In the genomic region with DNA sequence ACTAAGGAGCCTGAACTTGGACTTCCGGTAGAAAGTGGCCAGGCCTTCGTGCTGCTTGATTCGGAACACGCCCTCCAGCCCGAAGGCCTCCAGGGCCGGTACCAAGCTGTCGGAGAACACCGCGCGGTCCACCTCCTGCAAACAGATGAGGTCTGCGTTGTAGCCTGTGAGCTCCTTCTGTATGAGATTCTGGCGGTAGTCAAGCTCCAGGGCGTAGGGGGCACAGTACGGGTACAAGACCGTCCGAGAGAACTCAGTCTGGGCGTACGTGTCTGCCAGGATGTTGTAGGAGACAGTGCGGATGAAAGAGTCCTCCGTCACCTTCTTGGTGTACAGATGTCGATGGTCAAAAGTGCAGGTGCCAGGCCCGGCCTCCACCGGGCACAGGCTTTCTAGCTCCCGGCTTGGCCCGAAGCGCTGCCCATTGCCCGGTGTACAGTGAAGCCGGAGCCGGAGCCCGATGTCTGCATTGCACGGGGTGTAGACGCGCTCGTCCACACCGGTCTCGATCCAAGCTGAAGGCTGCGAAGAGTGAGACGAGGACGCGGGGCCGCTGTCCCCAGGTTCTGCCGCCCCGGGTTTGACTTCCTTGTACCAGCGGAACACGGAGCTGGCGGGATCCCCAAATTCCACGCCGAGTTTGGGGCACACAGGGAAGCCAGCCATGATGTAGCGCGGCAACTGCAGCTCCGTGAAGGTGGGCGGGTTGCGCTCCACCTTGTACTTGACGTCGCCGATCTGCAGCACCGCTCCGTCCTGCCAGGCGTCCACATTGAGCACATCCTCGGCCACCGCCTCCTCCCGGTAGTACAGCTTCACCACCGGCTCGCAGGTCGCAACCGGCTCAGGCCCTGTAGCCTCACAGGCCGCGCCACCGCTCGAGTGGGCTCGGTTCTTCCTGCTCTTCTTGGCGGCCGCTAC, we compare ENCODE assay signal across 8 mouse cellular contexts. TPM values are rescaled to one million over a fixed set of nuclear protein-coding genes. Genes with fewer than 3 reads are reported as not detected.
A peak's percentile ranks its signal among the peaks of the same experiment; 100 is the strongest.
DNase-seq lines count a peak whose midpoint lies in the region; ATAC-seq and TF ChIP-seq lines count a peak whose summit lies in the region.

No protein-coding gene starts in this region.

- no peaks in the 10 kb centered on the region for H3K27me3 ChIP-seq in heart, adult 2 months (ENCODE audit: control insufficient read depth, insufficient read depth, low read length)
- H3K27me3 ChIP-seq in limb, embryonic 15.5 days: no peaks in the 10 kb centered on the region
- H3K27me3 ChIP-seq in midbrain, embryonic 16.5 days (ENCODE audit: control insufficient read depth, insufficient read depth, low read depth, low read length): no peaks in the 10 kb centered on the region

- peak; percentile 16 to 29 for DNase-seq in heart, adult 2 months
- DNase-seq in heart, adult 8-10 months (ENCODE audit: low spot score): no peak
- peak; percentile 24 for DNase-seq in kidney, adult 9 months
- DNase-seq in spleen, postnatal 4 days (ENCODE audit: low spot score in 2 of 2): peak; percentile 52 to 82

- no peaks in the 10 kb centered on the region for H3K9me3 ChIP-seq in limb, embryonic 15.5 days
- H3K9me3 ChIP-seq in midbrain, embryonic 16.5 days (replicated peaks; ENCODE audit: control insufficient read depth, low read length, poor library complexity, severe bottlenecking): no peaks in the 10 kb centered on the region

- peak overlapping the region; percentile 58 for H3K4me3 ChIP-seq in heart, adult 2 months
- peak overlapping the region; percentile 73 for H3K4me3 ChIP-seq in limb, embryonic 15.5 days
- peak overlapping the region; percentile 92 for H3K4me3 ChIP-seq in midbrain, embryonic 16.5 days (ENCODE audit: low read depth, low read length)

- under 1% methylated on average over 73 of the region's 73 CpGs for WGBS in heart, adult 2 months
- WGBS in limb, embryonic 15.5 days: under 1% methylated on average over 73 of the region's 73 CpGs
- 1% methylated on average over 73 of the region's 73 CpGs for WGBS in midbrain, embryonic 16.5 days

- peaks cover 9% of the 10 kb centered on the region for H3K36me3 ChIP-seq in heart, adult 2 months (ENCODE audit: control insufficient read depth, insufficient read depth, low read length)
- H3K36me3 ChIP-seq in limb, embryonic 15.5 days: peaks cover 16% of the 10 kb centered on the region
- H3K36me3 ChIP-seq in midbrain, embryonic 16.5 days (ENCODE audit: control insufficient read depth, insufficient read depth, low read length): peaks cover 3% of the 10 kb centered on the region; the same call in 1 of the 2 replicates

- H3K4me2 ChIP-seq in limb, embryonic 15.5 days: peak overlapping the region; percentile 95
- peak overlapping the region; percentile 95 for H3K4me2 ChIP-seq in midbrain, embryonic 16.5 days (ENCODE audit: low read length)

- H3K27ac ChIP-seq in heart, adult 2 months: peak overlapping the region; percentile 99
- peak overlapping the region; percentile 92 for H3K27ac ChIP-seq in limb, embryonic 15.5 days
- H3K27ac ChIP-seq in midbrain, embryonic 16.5 days (ENCODE audit: low read length): peak overlapping the region; percentile 96

- TF ChIP-seq CTCF in heart, adult 2 months (IDR thresholded peaks at IDR 0.05): no peak

- TF ChIP-seq EP300 in heart, adult 2 months (IDR thresholded peaks at IDR 0.05; ENCODE audit: insufficient read depth, low read depth, low read length): no peak

- H3K4me1 ChIP-seq in heart, adult 2 months (ENCODE audit: control insufficient read depth, insufficient read depth, low read length): peaks cover 4% of the 10 kb centered on the region
- H3K4me1 ChIP-seq in limb, embryonic 15.5 days: peaks cover 21% of the 10 kb centered on the region
- peaks cover 26% of the 10 kb centered on the region for H3K4me1 ChIP-seq in midbrain, embryonic 16.5 days (ENCODE audit: control insufficient read depth, insufficient read depth, low read length)

- peaks cover 1% of the 10 kb centered on the region; the same call in 1 of the 2 replicates for H3K79me2 ChIP-seq in heart, adult 2 months (replicated peaks; ENCODE audit: control insufficient read depth, insufficient read depth, low read length)

- peak overlapping the region; percentile 86 for H3K9ac ChIP-seq in heart, adult 2 months (ENCODE audit: low read depth, low read length)
- peak overlapping the region; percentile 79 for H3K9ac ChIP-seq in limb, embryonic 15.5 days
- H3K9ac ChIP-seq in midbrain, embryonic 16.5 days (ENCODE audit: low read depth, low read length): peak overlapping the region; percentile 77

- ATAC-seq in common myeloid progenitor, adult 5-6 weeks (replicated peaks; ENCODE audit: low read depth, poor library complexity, severe bottlenecking): peak; percentile 27
- peak; percentile 41 for ATAC-seq in granulocyte monocyte progenitor cell, adult 5-6 weeks (replicated peaks; ENCODE audit: poor library complexity, severe bottlenecking)
- ATAC-seq in limb, embryonic 15.5 days (ENCODE audit: insufficient number of reproducible peaks, low FRiP score, low TSS enrichment, low read depth): 0 out of 2 replicates have a peak, but pooled peaks have one; percentile 43
- peak; percentile 63 for ATAC-seq in midbrain, embryonic 16.5 days

- intact Hi-C loops in heart, adult 2 months (cut with DNase I): loop anchor here (1.0 to 5.0 kb wide), 3 partner anchors 30 to 176 kb away; a partner anchor contains a TSS

- no peak for TF ChIP-seq POLR2A in heart, adult 2 months (IDR thresholded peaks at IDR 0.05; ENCODE audit: insufficient read depth, low read depth, low read length)

RNA-seq across cellular contexts. Expression of a gene that starts 1.1 kb away (rescaled TPM):
- total RNA-seq in heart, adult 2 months (2021): 1 to 10 TPM; 5.2 to 5.6 TPM
- polyA plus RNA-seq in heart, adult 2 months (2012; rRNA removed): 2.1 and 3.4 TPM in 2 replicates
- total RNA-seq in heart, adult 8-10 months (2022): 1 to 10 TPM; 5.0 to 6.5 (median 5.3) TPM
- total RNA-seq in common myeloid progenitor, adult 5-6 weeks (2017): 16.5 and 18.7 TPM in 2 replicates
- 10.3 and 12.2 TPM in 2 replicates for total RNA-seq in granulocyte monocyte progenitor cell, adult 5-6 weeks (2014; fragmentation: Nextera tagmentation)
- total RNA-seq in granulocyte monocyte progenitor cell, adult 5-6 weeks (2017): 12.4 and 14.5 TPM in 2 replicates
- 10.0 and 10.7 TPM in 2 replicates for polyA plus RNA-seq in limb, embryonic 15.5 days (2015; fragmentation: Nextera tagmentation; extraction: Ambion mirVana)
- 12.2 and 12.5 TPM in 2 replicates for polyA plus RNA-seq in midbrain, embryonic 16.5 days (2015; fragmentation: Nextera tagmentation; extraction: Ambion mirVana)

RNA-seq across cellular contexts. Expression of a gene that starts 24.4 kb away (rescaled TPM):
- total RNA-seq in heart, adult 2 months (2021): under 1 TPM; 0.03 to 0.05 TPM
- polyA plus RNA-seq in heart, adult 2 months (2012; rRNA removed): 0.03 and 0.18 TPM in 2 replicates
- under 1 TPM in 3 of 4 experiments, not detected in 1; 0.03 to 0.06 (median 0.06) TPM for total RNA-seq in heart, adult 8-10 months (2022)
- 1.9 and 2.8 TPM in 2 replicates for total RNA-seq in common myeloid progenitor, adult 5-6 weeks (2017)
- total RNA-seq in granulocyte monocyte progenitor cell, adult 5-6 weeks (2014; fragmentation: Nextera tagmentation): 0.09 TPM in 1 of 2 replicates, not detected in the other
- 0.04 and 0.10 TPM in 2 replicates for total RNA-seq in granulocyte monocyte progenitor cell, adult 5-6 weeks (2017)
- 0.04 and 0.07 TPM in 2 replicates for polyA plus RNA-seq in limb, embryonic 15.5 days (2015; fragmentation: Nextera tagmentation; extraction: Ambion mirVana)
- polyA plus RNA-seq in midbrain, embryonic 16.5 days (2015; fragmentation: Nextera tagmentation; extraction: Ambion mirVana): 0.11 and 0.19 TPM in 2 replicates

RNA-seq across cellular contexts. Expression of a gene that starts 30.8 kb away (rescaled TPM):
- 10 to 100 TPM; 73.1 to 73.2 TPM for total RNA-seq in heart, adult 2 months (2021)
- polyA plus RNA-seq in heart, adult 2 months (2012; rRNA removed): 55.7 and 62.2 TPM in 2 replicates
- total RNA-seq in heart, adult 8-10 months (2022): 10 to 100 TPM; 60.5 to 84.8 (median 69.0) TPM
- total RNA-seq in common myeloid progenitor, adult 5-6 weeks (2017): 113 and 135 TPM in 2 replicates
- 238 and 255 TPM in 2 replicates for total RNA-seq in granulocyte monocyte progenitor cell, adult 5-6 weeks (2014; fragmentation: Nextera tagmentation)
- total RNA-seq in granulocyte monocyte progenitor cell, adult 5-6 weeks (2017): 85.9 and 123 TPM in 2 replicates
- 712 and 733 TPM in 2 replicates for polyA plus RNA-seq in limb, embryonic 15.5 days (2015; fragmentation: Nextera tagmentation; extraction: Ambion mirVana)
- 505 and 541 TPM in 2 replicates for polyA plus RNA-seq in midbrain, embryonic 16.5 days (2015; fragmentation: Nextera tagmentation; extraction: Ambion mirVana)
